25 mouse cellular contexts compared by ENCODE assay signal in the genomic region with DNA sequence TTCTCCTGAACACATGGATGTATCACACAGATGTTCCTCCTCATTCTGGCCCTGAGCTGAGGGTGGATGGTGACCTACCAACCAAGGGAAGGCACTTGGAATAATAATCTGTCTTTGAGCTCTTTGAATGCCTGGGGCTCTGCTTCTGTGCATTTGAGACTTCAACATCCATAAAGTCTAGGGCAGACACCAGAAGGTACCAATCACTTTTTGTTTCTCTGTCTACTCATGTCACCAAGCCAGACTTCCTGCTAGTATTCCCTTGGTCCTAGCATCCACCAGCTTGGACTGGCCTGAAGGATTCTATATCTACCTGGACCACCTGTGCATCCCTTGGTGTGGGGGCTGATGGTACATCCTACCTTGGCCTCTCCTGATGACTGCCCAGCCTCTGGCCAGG.
A peak's percentile ranks its signal among the peaks of the same experiment; 100 is the strongest.
DNase-seq lines count a peak whose midpoint lies in the region; ATAC-seq and TF ChIP-seq lines count a peak whose summit lies in the region.
"Had no signal": no experiment of that assay in that cellular context is flagged by ENCODE, and none has a peak within 500 bp of the region (broad histone marks: within the 10 kb centered on the region; RNA-seq: fewer than 3 reads in every experiment).

No protein-coding gene starts in this region.

- no peak overlapping the region for H3K4me2 ChIP-seq in kidney, embryonic 16.5 days (replicated peaks; ENCODE audit: low read depth, low read length)
- no peak overlapping the region for H3K4me2 ChIP-seq in lung, embryonic 14.5 days
- H3K4me2 ChIP-seq in lung, postnatal 0 days (replicated peaks; ENCODE audit: low read depth, low read length), result no peak overlapping the region
- H3K4me2 ChIP-seq: embryonic facial prominence, embryonic 13.5 days; forebrain, embryonic 12.5 days; forebrain, embryonic 15.5 days; heart, embryonic 13.5 days; hindbrain, embryonic 12.5 days; hindbrain, embryonic 15.5 days had no signal

- no peak for TF ChIP-seq EP300 in lung, postnatal 0 days (IDR thresholded peaks at IDR 0.05)

- H3K27ac ChIP-seq in kidney, embryonic 16.5 days (ENCODE audit: low read length), result peak overlapping the region; percentile 12; the same call in 1 of the 2 replicates
- no peak overlapping the region for H3K27ac ChIP-seq in lung, embryonic 14.5 days (ENCODE audit: low read depth)
- no peak overlapping the region for H3K27ac ChIP-seq in lung, postnatal 0 days (ENCODE audit: low read length)
- H3K27ac ChIP-seq: embryonic facial prominence, embryonic 10.5 days; embryonic facial prominence, embryonic 13.5 days; forebrain, embryonic 12.5 days; forebrain, embryonic 15.5 days; heart, embryonic 10.5 days; heart, embryonic 13.5 days; hindbrain, embryonic 12.5 days; hindbrain, embryonic 15.5 days had no signal

- TF ChIP-seq CTCF in lung, embryonic 14.5 days (IDR thresholded peaks at IDR 0.05; ENCODE audit: low read depth), result no peak
- no peak for TF ChIP-seq CTCF in lung, postnatal 0 days (IDR thresholded peaks at IDR 0.05)

- 0 out of 2 replicates have a peak, but pooled peaks have one; percentile 42 for ATAC-seq in kidney, embryonic 16.5 days (ENCODE audit: low FRiP score, low TSS enrichment)
- peak; percentile 4; the same call in 1 of the 2 replicates for ATAC-seq in lung, embryonic 14.5 days (ENCODE audit: insufficient read depth)
- no peak for ATAC-seq in lung, postnatal 0 days
- ATAC-seq: activated CD4-positive, CD25-positive, alpha-beta regulatory T cell, adult 4 months; forebrain, embryonic 15.5 days had no signal

- no peaks in the 10 kb centered on the region for H3K4me1 ChIP-seq in kidney, embryonic 16.5 days (ENCODE audit: insufficient read depth, low read length)
- H3K4me1 ChIP-seq in lung, embryonic 14.5 days (ENCODE audit: insufficient read depth), result peaks cover 4% of the 10 kb centered on the region; the same call in 1 of the 2 replicates
- H3K4me1 ChIP-seq in lung, postnatal 0 days (ENCODE audit: insufficient read depth, low read depth, low read length), result no peaks in the 10 kb centered on the region
- H3K4me1 ChIP-seq: embryonic facial prominence, embryonic 10.5 days; embryonic facial prominence, embryonic 13.5 days; forebrain, embryonic 12.5 days; forebrain, embryonic 15.5 days; heart, embryonic 10.5 days; heart, embryonic 13.5 days; hindbrain, embryonic 12.5 days had no signal

- no peaks in the 10 kb centered on the region for H3K36me3 ChIP-seq in kidney, embryonic 16.5 days (ENCODE audit: insufficient read depth, low read length)
- H3K36me3 ChIP-seq in lung, embryonic 14.5 days (ENCODE audit: insufficient read depth), result no peaks in the 10 kb centered on the region
- H3K36me3 ChIP-seq in lung, postnatal 0 days (ENCODE audit: insufficient read depth, low read length), result no peaks in the 10 kb centered on the region
- H3K36me3 ChIP-seq: embryonic facial prominence, embryonic 10.5 days; embryonic facial prominence, embryonic 13.5 days; forebrain, embryonic 12.5 days; forebrain, embryonic 15.5 days; heart, embryonic 10.5 days; heart, embryonic 13.5 days; hindbrain, embryonic 12.5 days; hindbrain, embryonic 15.5 days had no signal

- no peak overlapping the region for H3K4me3 ChIP-seq in kidney, embryonic 16.5 days (ENCODE audit: low read length)
- no peak overlapping the region for H3K4me3 ChIP-seq in lung, embryonic 14.5 days (ENCODE audit: low read depth, low read length)
- no peak overlapping the region for H3K4me3 ChIP-seq in lung, postnatal 0 days (ENCODE audit: low read depth, low read length)
- H3K4me3 ChIP-seq: embryonic facial prominence, embryonic 10.5 days; embryonic facial prominence, embryonic 13.5 days; erythroblast, embryonic 14.5 days; forebrain, embryonic 12.5 days; forebrain, embryonic 15.5 days; heart, embryonic 10.5 days; heart, embryonic 13.5 days; hindbrain, embryonic 12.5 days; hindbrain, embryonic 15.5 days had no signal

- no peaks in the 10 kb centered on the region for H3K9me3 ChIP-seq in kidney, embryonic 16.5 days (ENCODE audit: low read length)
- no peaks in the 10 kb centered on the region for H3K9me3 ChIP-seq in lung, embryonic 14.5 days (ENCODE audit: low read depth, low read length)
- H3K9me3 ChIP-seq in lung, postnatal 0 days (ENCODE audit: low read length), result no peaks in the 10 kb centered on the region
- H3K9me3 ChIP-seq: embryonic facial prominence, embryonic 10.5 days; embryonic facial prominence, embryonic 13.5 days; forebrain, embryonic 12.5 days; forebrain, embryonic 15.5 days; heart, embryonic 10.5 days; heart, embryonic 13.5 days; hindbrain, embryonic 12.5 days; hindbrain, embryonic 15.5 days had no signal

- H3K9ac ChIP-seq in kidney, embryonic 16.5 days (replicated peaks; ENCODE audit: low read length), result no peak overlapping the region
- H3K9ac ChIP-seq in lung, embryonic 14.5 days, result no peak overlapping the region
- H3K9ac ChIP-seq in lung, postnatal 0 days (replicated peaks; ENCODE audit: low read depth), result no peak overlapping the region
- H3K9ac ChIP-seq: embryonic facial prominence, embryonic 13.5 days; forebrain, embryonic 12.5 days; forebrain, embryonic 15.5 days; heart, embryonic 13.5 days; hindbrain, embryonic 12.5 days; hindbrain, embryonic 15.5 days had no signal

- no peaks in the 10 kb centered on the region for H3K27me3 ChIP-seq in kidney, embryonic 16.5 days (ENCODE audit: insufficient read depth, low read length)
- H3K27me3 ChIP-seq in lung, embryonic 14.5 days (ENCODE audit: insufficient read depth, low read length), result 0 out of 2 replicates have a peak, but pooled peaks cover 4% of the 10 kb centered on the region
- no peaks in the 10 kb centered on the region for H3K27me3 ChIP-seq in lung, postnatal 0 days (replicated peaks; ENCODE audit: insufficient read depth, low read length)
- H3K27me3 ChIP-seq: embryonic facial prominence, embryonic 13.5 days; forebrain, embryonic 12.5 days; forebrain, embryonic 15.5 days; heart, embryonic 13.5 days; hindbrain, embryonic 12.5 days; hindbrain, embryonic 15.5 days had no signal

- intact Hi-C loops in heart, postnatal 10 days (cut with DNase I), result no loop called here

- DNase-seq in heart, postnatal 10 days, result peak; percentile 1 to 7
- DNase-seq in heart, adult 8-10 months (ENCODE audit: low spot score), result no peak
- DNase-seq in kidney, adult 9 months, result no peak
- DNase-seq in lung, embryonic 14.5 days, result peak; percentile 28
- DNase-seq in lung, postnatal 0 days (ENCODE audit: low spot score), result no peak
- DNase-seq: adrenal gland, adult 8-10 months; adrenal gland, postnatal 25 days; cerebellum, adult 11-12 months; cerebellum, adult 8-10 months; cerebellum, postnatal 10 days; cerebellum, postnatal 36 days; embryo, embryonic 11 days; gastrocnemius, postnatal 25 days; heart, adult 18-20 months had no signal

Comparison
In these comparisons a context has a peak if more than half of its experiments do, and no peak if none do; other contexts are left out.
1. DNase-seq: peak in heart, postnatal 10 days (2 of 2) and lung, embryonic 14.5 days (single experiment); none in heart, adult 8-10 months (single experiment), kidney, adult 9 months (single experiment) and lung, postnatal 0 days (single experiment).